Mouse (Mus musculus) thymus, postnatal 4 days (tissue): ENCODE data around the gene Btbd10.
A peak's percentile ranks its signal among the peaks of the same experiment; 100 is the strongest.

ENCODE experiments used
- DNase-seq: peaks from one replicate; pipeline ENCODE4 v3.0.0; 2021

Gene Btbd10

GRCm38 (mm10) chr7:113368746-113369619 lies at the start of gene Btbd10:
Btbd10 (minus strand) TSS chr7:113369392.
- DNase-seq: peak; percentile 99

GRCm38 (mm10) chr7:113416536-113416935 lies 47.3 kb upstream of the Btbd10 start:
- DNase-seq: no peak

GRCm38 (mm10) chr7:113415256-113415655 lies 46.1 kb upstream of the Btbd10 start:
- no peak for DNase-seq

- DNase-seq: no peak
These were observed 39.5 kb upstream of the Btbd10 start for GRCm38 (mm10) chr7:113408712-113409111.

- no peak for DNase-seq
These were observed 28.9 kb upstream of the Btbd10 start for GRCm38 (mm10) chr7:113398083-113398482.

- DNase-seq: no peak
These were observed 27.5 kb upstream of the Btbd10 start for GRCm38 (mm10) chr7:113396661-113397060.

- DNase-seq: no peak
These were observed 22.4 kb upstream of the Btbd10 start for GRCm38 (mm10) chr7:113391619-113392018.

GRCm38 (mm10) chr7:113388470-113388869 lies 19.3 kb upstream of the Btbd10 start, which contains the start of gene Pth:
Pth (minus strand) TSS chr7:113388570.
- DNase-seq: no peak

GRCm38 (mm10) chr7:113377875-113378658 lies 8.9 kb upstream of the Btbd10 start:
- DNase-seq: peak; percentile 76

- DNase-seq: no peak
These were observed 3.5 kb upstream of the Btbd10 start for GRCm38 (mm10) chr7:113372682-113373081.

- peak; percentile 87 for DNase-seq
These were observed 588 bp upstream of the Btbd10 start for GRCm38 (mm10) chr7:113369620-113370340.

GRCm38 (mm10) chr7:113367440-113367839 lies 1.8 kb downstream of the Btbd10 start:
- DNase-seq: no peak

- no peak for DNase-seq
These were observed 20.1 kb downstream of the Btbd10 start for GRCm38 (mm10) chr7:113349089-113349488.

- DNase-seq: no peak
These were observed 21.5 kb downstream of the Btbd10 start for GRCm38 (mm10) chr7:113347694-113348093.

- no peak for DNase-seq
These were observed 21.9 kb downstream of the Btbd10 start for GRCm38 (mm10) chr7:113347271-113347670.

- no peak for DNase-seq
These were observed 33.9 kb downstream of the Btbd10 start for GRCm38 (mm10) chr7:113335250-113335649.

- DNase-seq: no peak
These were observed 35.2 kb downstream of the Btbd10 start for GRCm38 (mm10) chr7:113334036-113334435.

- DNase-seq: no peak
These were observed 49.1 kb downstream of the Btbd10 start for GRCm38 (mm10) chr7:113320128-113320527.

GRCm38 (mm10) chr7:113311784-113312183 lies 57.4 kb downstream of the Btbd10 start:
- DNase-seq: peak; percentile 85

GRCm38 (mm10) chr7:113310136-113310535 lies 59.1 kb downstream of the Btbd10 start:
- no peak for DNase-seq

- no peak for DNase-seq
These were observed 71.4 kb downstream of the Btbd10 start for GRCm38 (mm10) chr7:113297813-113298212.

GRCm38 (mm10) chr7:113295077-113295890 lies 73.9 kb downstream of the Btbd10 start:
- peak; percentile 74 for DNase-seq
